Mouse (Mus musculus) stomach, adult 2 months (tissue): ENCODE results near the gene Tnfsf10. TPM values are rescaled to one million over a fixed set of nuclear protein-coding genes. Genes with fewer than 3 reads are reported as not detected.

Experiments
- polyA plus RNA-seq: library from polyadenylated mRNA; depleted of rRNA; stranded (reverse); fragments of >200 nt; gene quantifications from 2 replicates; pipeline ENCODE4 v1.2.3, GENCODE M21; 2012; rRNA removed

The Tnfsf10 gene
- polyA plus RNA-seq = 0.22 and 1.5 TPM in 2 replicates

DNA sequence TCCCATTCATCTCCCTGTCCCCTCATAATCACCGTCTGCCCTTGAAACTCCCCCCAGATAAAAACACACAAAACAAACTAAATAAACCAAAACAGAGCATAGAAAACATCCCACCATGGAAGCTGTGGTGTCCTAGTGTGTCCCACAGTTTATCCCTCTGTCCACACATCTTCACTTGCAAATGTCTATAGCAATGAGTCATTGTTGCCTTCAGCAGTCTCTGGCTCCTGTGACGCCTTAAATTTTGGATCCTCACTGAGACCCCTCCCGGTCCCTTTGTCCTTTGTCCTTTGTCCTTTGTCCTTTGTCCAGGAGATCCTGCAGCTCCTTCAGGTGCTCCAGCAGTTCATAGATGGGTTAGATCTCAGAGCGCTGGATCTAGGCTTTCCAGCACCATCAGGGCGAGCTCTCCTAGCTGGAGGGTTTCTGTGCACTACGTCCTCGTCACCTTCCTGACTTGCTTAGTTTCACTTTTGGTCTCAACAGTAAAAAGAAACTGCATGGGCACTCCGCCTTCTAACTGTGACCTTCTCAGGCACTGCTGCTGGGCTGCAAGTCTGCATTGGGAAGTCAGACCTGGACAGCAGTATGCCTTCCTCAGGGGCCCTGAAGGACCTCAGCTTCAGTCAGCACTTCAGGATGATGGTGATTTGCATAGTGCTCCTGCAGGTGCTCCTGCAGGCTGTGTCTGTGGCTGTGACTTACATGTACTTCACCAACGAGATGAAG, at the start of gene Tnfsf10:
TSS of gene Tnfsf10 (plus strand) at position 470 of the 729 bp plus-strand sequence.

DNA sequence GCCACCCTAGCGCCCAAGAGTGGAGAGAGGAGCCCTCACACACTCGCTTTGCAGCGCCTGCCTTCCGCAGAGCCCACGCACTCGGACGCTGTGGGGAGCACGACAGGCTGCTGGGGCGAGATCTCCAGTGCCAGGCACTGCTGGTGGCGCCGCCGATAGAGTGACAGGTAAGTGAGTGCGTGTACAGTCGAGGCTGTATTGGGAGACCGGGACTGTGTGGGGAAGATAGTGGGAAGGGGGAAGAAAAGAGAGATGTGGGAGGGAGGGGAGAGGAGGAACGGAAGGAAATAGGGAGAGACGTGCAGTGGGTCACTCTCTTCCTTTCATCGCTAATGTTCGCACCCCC, 54.4 kb downstream of the Tnfsf10 start, which contains the start of gene Ghsr:
TSS of gene Ghsr (plus strand) at position 76 of the 346 bp plus-strand sequence.

Other genes with a start within 250 kb of the Tnfsf10 start
- gene Ect2, start 163.2 kb upstream of the Tnfsf10 start, polyA plus RNA-seq = 0.56 and 0.82 TPM in 2 replicates
- gene Nceh1, start 134.1 kb upstream of the Tnfsf10 start, polyA plus RNA-seq = 22.2 and 30.7 TPM in 2 replicates
- gene Ghsr, start 54.3 kb downstream of the Tnfsf10 start, polyA plus RNA-seq = not detected in 2 replicates